Mouse (Mus musculus): ENCODE measurements around the gene Vmp1. TPM values are rescaled to one million over a fixed set of nuclear protein-coding genes. Genes with fewer than 3 reads are reported as not detected.

Vmp1 gene
- polyA plus RNA-seq, 1 experiment, result 525 TPM

DNA sequence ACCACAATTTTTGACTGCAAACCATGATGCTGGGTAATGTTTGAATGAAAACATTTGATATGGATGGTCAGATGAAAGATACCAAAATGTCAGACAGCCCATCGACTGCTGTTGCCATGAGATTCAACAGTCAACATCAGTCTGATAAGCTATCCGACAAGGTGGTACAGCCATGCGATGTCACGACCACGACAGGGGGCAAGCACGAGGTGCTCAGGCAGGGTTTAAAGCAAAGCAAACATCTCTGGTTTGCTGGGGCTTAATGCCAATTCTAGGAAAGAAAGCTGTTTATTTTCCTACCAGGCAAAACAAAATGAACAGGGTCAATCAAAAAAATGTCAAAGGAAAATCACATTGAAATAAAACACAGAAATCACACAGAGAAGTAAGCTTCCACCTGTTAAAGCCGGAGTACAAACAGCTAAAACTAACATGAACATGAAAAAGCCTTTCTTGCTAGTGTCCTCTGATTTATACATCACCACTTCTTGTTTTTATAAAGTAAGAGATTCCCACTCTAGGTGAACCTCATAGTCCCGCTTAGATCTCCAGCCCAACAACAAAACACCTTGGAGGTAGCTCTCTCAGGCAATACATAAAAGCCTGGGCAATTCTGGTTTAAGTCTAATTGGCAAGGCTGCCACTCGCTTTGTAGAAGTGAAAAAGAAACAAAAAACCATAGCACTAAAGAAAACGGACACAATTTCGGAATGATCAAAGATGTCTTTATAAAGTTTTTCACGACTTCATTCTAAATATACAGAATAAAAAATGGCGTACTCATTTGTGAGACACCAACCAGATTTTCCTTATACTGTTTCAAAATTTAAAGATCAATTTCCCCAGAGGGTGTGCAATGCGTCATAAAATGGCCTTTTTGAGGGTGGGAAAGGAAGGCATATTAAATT lies 99.4 kb downstream of the Vmp1 start:
- no peak for TF ChIP-seq CTCF (IDR thresholded peaks at IDR 0.05; ENCODE audit: borderline replicate concordance, insufficient read depth, low read length)
- peak; percentile 88 for TF ChIP-seq POLR2A (IDR thresholded peaks at IDR 0.05; ENCODE audit: low read depth, low read length)
- Histone ChIP-seq H3K4me3 (ENCODE audit: insufficient read depth, low read length) (peak overlapping the region; percentile 95), H3K4me1 (ENCODE audit: control insufficient read depth, insufficient read depth, low read length) (peaks cover 8% of the 10 kb centered on the region), H3K27ac (ENCODE audit: insufficient read depth, low read length) (peak overlapping the region; percentile 100)

DNA sequence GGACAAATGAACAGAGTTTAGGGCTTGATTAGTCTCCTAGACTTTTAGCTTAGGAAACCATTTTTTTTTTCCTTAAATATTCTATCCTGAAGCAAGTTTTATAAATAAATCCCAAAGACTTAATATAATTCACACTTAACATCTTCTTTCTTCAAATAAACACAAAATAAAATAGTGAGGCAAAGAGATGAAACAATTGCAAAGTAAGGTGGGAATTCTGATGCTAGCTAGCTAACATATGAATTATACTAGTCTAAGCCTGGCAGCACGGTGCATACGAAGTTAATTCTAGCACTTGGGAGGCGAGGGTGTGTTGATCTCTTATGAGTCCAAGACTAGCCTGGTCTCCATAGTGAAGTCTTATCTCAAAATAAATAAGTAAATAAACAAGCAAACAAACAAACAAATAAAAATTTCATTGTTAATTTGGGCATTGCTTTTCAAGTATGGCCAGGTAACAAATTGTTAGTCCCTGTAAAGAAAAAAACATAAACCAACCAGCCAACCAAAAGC lies 100.3 kb downstream of the Vmp1 start:
- H3K4me3 ChIP-seq (ENCODE audit: insufficient read depth, low read length), result peak overlapping the region; percentile 95
- TF ChIP-seq CTCF (IDR thresholded peaks at IDR 0.05; ENCODE audit: borderline replicate concordance, insufficient read depth, low read length) (no peak), POLR2A (IDR thresholded peaks at IDR 0.05; ENCODE audit: low read depth, low read length) (peak; percentile 88)
- peak overlapping the region; percentile 100 for H3K27ac ChIP-seq (ENCODE audit: insufficient read depth, low read length)
- H3K4me1 ChIP-seq (ENCODE audit: control insufficient read depth, insufficient read depth, low read length), result peaks cover 13% of the 10 kb centered on the region

DNA sequence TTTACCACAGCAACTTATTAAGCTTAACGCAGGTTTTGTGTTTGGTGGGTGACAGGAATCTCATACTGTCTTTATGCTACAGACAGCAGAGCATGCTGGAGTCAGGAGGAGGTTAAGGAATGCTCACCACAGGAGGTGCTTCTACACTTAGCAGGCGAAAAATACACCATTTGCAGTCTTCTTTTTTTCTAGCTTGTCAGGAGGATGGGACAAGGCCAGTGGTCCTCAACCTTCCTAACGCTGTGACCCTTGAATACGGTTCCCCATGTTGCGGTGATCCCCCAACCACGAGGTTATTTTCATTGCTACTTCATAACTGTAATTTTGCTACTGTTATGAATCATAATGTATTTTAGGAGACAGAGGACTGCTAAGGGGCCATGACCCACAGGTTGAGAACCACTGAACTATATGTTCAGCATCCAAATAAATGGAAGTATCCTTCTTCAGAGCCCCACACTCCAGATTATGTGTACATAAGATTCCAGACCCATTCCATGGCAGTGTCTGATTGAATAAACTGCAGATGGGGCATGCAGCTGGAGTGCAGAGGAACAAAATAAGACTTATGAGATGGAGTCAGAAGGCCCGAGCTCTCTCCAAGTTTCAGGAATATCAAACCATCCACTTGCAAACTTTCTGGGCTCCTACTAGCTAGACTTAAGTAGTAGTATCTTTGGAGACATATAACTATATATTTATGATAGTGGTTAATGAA lies 100.9 kb downstream of the Vmp1 start:
- peaks cover 7% of the 10 kb centered on the region; the same call in 1 of the 2 replicates for H3K4me1 ChIP-seq (ENCODE audit: control insufficient read depth, insufficient read depth, low read length)
- H3K4me3 ChIP-seq (ENCODE audit: insufficient read depth, low read length), result peak overlapping the region; percentile 42
- no peak for TF ChIP-seq CTCF (IDR thresholded peaks at IDR 0.05; ENCODE audit: borderline replicate concordance, insufficient read depth, low read length)
- peak; percentile 70 for TF ChIP-seq POLR2A (IDR thresholded peaks at IDR 0.05; ENCODE audit: low read depth, low read length)
- H3K27ac ChIP-seq (ENCODE audit: insufficient read depth, low read length), result peak overlapping the region; percentile 100

DNA sequence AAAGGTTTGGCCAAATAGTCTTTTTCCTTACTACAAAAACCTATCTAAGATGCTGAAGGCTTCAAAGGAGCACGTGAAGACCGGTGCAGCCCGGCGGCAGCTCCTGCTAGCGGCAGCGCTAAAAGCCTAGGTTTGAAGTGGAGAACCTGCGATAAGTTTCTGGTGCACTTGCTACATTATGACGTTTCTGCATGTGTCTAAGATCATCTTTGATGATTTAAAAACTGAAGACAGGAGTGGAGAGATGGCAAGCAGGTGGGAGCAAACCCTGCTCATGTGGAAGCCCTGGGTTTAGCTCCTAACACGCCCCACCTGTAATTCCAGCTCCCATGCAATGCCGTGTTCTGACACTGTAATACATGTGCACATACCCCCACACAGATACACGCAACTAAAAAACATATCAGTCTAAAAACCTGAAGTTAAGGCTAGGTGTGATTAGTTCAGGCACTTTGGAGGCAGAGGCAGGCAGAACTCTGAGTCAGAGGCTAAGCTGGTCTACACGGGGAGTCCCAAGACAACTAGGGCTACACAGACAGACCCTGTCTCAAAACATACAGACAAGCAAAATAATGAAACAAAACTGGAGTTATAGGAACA lies 101.6 kb downstream of the Vmp1 start:
- TF ChIP-seq CTCF (IDR thresholded peaks at IDR 0.05; ENCODE audit: borderline replicate concordance, insufficient read depth, low read length), result no peak
- peak; percentile 87; the same call in 1 of the 2 replicates for TF ChIP-seq POLR2A (IDR thresholded peaks at IDR 0.05; ENCODE audit: low read depth, low read length)
- Histone ChIP-seq H3K4me1 (ENCODE audit: control insufficient read depth, insufficient read depth, low read length) (peaks cover 4% of the 10 kb centered on the region; the same call in 1 of the 2 replicates), H3K27ac (ENCODE audit: insufficient read depth, low read length) (peak overlapping the region; percentile 100), H3K4me3 (ENCODE audit: insufficient read depth, low read length) (peak overlapping the region; percentile 42; the same call in 1 of the 2 replicates)

DNA sequence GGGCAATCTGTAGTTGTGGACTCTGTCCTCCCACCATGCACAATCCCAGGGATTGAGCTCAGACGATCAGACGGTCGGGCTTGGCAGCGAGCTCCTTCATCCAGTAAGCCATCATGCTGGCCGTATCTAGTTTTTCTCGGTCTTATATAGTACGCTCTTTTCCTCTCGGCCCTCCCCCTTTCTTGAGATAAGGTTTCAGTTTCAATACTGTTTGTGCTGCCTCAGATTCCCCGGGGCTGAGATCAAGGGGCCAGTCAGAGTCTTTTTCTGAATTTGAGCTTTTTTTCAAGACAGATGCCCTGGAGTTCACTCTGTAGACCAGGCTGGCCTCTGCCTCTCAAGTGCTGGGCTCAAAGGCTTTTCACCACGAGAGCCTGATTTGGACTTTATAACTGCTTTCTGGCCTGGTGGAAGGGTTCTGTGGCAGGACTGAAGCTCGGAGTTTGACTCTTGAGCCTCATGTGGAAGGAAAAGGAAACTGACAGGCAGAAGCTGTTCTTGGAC lies 102.3 kb downstream of the Vmp1 start:
- TF ChIP-seq CTCF (IDR thresholded peaks at IDR 0.05; ENCODE audit: borderline replicate concordance, insufficient read depth, low read length) (no peak), POLR2A (IDR thresholded peaks at IDR 0.05; ENCODE audit: low read depth, low read length) (peak; percentile 88)
- peak overlapping the region; percentile 100 for H3K27ac ChIP-seq (ENCODE audit: insufficient read depth, low read length)
- no peak overlapping the region for H3K4me3 ChIP-seq (ENCODE audit: insufficient read depth, low read length)
- H3K4me1 ChIP-seq (ENCODE audit: control insufficient read depth, insufficient read depth, low read length), result peaks cover 12% of the 10 kb centered on the region

DNA sequence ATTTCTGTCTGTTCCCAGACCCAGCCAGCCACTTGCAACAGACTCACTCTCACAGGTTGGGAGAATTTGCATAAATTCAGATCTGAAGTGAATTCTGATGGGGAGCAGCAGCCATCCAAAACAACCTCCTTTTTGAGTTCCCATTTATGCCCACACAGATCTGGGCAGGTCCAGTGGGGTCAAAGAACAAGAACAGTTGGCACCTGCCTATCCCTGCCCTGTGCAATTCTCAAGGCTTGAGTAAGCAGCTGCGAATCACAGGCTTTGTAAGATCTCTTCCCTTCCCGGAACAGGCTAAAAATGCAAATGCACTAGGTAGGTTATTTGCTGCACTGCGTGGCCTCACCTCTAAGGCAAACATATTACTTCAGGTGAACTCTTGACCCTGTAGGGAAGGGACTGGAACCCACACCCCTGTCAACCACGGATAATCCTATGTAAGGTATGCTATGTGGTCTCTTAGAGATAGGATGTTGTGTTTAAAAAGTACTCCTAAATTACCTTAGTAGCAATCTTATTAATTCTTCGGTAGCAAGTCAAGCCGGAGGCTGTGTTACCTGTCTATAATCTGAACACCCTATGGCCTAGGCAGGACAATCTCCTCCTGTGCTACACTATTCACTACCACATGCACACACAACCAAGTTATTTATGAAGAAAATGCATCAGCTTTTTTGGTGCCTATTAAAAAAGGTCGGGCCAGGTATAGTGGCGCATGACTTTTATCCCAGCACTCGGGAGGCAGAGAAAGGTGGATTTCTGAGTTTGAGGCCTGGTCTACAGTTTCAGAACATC lies 103.1 kb downstream of the Vmp1 start:
- Histone ChIP-seq H3K4me1 (ENCODE audit: control insufficient read depth, insufficient read depth, low read length) (peaks cover 19% of the 10 kb centered on the region), H3K27ac (ENCODE audit: insufficient read depth, low read length) (peak overlapping the region; percentile 100), H3K4me3 (ENCODE audit: insufficient read depth, low read length) (no peak overlapping the region)
- peak; percentile 90 for TF ChIP-seq POLR2A (IDR thresholded peaks at IDR 0.05; ENCODE audit: low read depth, low read length)
- no peak for TF ChIP-seq CTCF (IDR thresholded peaks at IDR 0.05; ENCODE audit: borderline replicate concordance, insufficient read depth, low read length)

DNA sequence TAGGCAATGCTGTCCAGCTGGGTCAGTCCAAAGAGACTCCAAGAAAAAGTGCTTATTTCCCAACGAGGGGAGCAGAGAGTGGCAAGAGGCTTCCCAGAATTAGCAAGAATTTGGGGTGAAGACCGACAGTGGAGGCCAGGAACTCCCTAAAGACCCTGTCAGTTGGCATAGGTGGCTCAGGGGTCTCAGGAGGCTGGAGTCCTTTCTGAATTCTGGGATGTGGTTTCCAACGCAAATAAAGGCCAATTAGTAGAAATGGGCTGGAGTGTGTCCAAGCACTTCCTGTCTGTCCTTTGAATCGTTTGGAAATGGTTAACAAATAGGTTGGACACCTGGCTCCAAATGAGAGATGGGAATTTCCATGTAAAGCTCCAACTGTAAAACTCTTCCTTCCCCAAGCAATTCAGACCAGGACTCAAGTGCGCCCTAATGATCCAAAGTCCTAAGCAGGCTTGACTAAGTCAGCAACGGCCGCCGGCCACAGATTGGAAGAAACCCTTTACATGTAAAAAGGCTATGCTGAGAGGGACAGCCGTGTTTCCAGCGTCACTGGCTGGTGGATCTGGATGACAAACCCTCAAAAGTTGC lies 103.8 kb downstream of the Vmp1 start:
- Histone ChIP-seq H3K27ac (ENCODE audit: insufficient read depth, low read length) (peak overlapping the region; percentile 100), H3K4me3 (ENCODE audit: insufficient read depth, low read length) (no peak overlapping the region), H3K4me1 (ENCODE audit: control insufficient read depth, insufficient read depth, low read length) (peaks cover 20% of the 10 kb centered on the region)
- no peak; the same call in 1 of the 2 replicates for TF ChIP-seq POLR2A (IDR thresholded peaks at IDR 0.05; ENCODE audit: low read depth, low read length)
- no peak for TF ChIP-seq CTCF (IDR thresholded peaks at IDR 0.05; ENCODE audit: borderline replicate concordance, insufficient read depth, low read length)
